Mouse (Mus musculus) cerebellum, adult 11 months (tissue): ENCODE data around the gene Tmem209.

Experiments used
- DNase-seq: peaks from one replicate; pipeline ENCODE4 v3.0.0; 2022

The Tmem209 gene

DNA sequence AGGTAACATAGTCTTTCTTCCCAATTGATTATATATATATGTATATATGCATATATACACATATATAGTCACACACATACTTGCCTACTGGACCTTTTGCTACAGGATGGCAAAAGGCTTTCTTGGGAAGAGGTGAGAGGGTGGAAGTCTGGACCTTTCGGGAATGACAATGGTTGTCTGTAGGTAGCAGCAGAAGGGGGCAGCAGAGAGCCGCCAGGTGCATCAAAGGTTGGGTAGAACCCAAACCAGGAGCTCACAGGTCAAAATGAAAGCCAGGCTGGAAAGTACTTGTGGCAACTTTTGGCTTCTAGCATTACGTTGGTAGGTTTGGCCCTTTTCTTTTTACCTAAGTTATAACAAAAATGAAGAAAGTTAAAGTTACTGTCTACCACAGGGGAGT is 25.8 kb upstream of the Tmem209 start:
- peak; percentile 56 for DNase-seq

DNA sequence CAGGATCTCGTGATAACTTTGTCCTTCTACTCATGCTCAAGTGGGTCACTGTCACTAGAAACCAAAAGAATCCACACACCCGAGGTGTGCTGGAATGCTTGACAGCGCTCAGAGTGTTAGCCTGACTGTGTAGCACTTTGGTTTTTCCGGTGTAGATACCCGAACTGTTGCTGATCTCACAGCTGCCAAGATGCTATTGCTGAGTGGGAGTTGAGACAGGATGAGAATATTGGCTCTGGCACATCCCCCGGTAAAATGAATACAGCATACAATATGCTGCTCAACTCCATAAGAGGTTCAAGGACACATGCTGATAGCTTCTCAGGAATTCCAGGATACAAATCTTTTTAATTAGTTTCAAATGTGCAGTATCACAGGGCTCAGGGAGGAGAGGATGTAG is 19.2 kb upstream of the Tmem209 start:
- DNase-seq: no peak

DNA sequence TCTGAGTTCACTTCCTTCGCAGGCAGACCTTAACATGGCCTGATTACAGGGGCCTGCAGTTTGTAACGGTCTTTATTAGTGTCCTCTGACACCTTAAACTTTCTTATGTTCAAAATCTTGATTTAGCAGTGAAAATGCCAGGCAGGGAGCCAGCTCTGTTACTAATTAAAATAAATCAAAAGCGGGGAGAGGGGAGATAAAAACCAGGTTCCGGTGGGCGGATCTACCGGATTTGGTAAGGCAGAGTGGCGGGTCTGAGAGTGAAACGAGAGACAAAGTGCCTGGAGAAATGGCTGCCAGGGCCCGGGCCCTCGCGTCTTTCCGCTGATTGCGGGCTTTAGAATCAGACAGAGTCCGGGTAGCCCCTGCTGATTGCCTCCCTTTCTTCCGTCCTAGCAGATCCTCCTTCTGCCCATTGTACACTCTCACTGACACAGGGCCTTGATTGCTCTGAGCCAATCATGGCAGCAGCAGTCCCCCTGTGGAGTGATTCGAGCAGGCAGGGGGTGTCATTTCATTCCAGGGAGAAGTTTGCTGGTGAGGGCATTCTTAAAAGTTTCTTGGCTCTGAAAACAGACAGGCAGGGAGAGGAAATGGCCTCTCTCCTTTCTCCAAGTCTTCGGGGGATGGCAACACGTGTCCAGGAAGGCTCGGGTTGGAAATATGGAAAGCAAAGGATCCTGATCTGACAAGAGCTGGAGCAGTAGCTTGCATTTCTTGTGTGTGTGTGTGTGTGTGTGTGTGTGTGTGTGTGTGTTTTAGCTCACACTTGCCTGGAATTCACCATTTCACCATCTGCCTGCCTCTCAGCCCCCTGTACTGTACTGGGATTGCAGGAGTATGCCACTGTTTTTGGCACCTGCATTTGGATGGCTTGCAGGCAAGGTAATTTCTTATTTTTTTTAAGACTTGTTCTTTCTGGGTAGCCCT is 17.3 kb upstream of the Tmem209 start:
- DNase-seq: no peak

DNA sequence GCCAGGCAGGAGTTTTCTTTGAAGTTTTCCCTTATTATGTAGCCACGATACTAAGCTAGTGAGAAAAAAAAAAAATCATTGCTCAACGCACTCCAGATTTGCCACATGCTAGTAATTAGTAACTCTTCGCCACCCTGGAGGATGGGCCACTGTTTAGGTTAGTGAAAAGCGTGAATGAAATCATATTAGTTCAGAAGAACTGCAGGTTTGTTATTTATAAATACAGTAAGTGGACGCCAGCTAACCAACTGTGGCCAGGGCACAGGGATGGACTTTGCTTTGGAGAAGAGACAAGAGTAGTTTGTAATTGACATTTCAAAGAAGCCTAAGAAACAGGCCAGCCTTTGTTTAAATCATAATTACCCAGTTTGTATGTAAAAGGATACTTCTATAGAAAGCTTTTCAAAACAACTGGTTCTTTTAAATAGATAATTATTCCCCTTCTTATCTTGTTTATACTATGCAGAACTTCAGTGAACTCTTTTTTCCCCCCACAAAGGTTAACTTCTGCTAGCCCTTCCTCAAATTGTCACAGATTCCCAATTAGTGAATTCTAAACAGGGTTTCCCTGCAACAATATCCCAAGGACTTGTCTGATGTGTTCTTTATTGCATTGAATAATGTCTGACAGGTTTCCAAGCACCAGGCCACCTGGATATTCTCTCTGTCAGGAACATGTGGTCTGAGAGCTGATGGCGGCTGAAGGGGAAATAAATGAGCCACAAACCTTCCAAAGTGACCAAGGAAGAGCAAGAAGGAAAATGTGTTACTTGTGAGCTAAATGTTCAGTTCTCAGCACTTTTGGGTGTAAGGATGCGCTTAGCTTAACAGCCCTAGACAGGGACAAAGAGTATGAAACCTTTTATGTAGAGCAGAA is 16.1 kb upstream of the Tmem209 start:
- DNase-seq: no peak

DNA sequence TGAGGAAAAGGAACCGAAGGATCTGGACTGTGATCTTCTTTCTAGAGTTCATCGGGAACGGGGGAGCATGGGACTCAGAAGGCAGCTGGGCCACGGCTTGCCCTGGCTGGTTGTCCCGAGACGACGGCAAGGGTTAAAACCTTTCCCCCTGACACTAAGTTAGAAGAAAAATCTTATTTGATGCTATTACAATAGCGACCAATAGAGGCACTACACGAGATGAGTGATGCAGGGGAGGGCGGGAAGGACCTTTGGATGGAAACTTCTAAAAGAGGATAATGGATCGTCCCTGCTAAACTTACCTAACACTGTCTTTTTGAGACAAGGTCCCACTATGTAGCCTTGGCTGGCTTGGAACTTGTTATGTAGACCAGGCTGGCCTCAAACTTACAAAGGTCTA is 10.8 kb upstream of the Tmem209 start:
- no peak for DNase-seq

DNA sequence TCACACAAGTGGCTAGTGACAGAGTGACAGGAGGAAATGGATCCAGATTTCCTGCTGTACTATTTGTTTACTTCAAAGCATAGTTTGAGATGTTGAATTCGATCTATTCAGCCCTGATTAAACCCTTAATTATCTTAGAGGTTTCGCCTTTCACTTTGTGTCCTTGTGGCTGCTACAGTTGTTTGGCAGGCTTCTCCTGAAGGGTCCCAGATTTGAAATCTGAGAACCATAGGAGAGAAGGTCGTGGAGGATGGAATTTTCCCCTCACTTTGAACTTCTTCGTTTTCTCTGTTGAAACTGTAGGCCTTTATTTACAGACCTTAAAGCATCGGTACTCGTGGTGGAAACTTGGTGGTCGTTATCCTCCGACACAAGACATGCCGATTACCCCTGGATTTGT is 4.7 kb upstream of the Tmem209 start:
- DNase-seq: no peak

DNA sequence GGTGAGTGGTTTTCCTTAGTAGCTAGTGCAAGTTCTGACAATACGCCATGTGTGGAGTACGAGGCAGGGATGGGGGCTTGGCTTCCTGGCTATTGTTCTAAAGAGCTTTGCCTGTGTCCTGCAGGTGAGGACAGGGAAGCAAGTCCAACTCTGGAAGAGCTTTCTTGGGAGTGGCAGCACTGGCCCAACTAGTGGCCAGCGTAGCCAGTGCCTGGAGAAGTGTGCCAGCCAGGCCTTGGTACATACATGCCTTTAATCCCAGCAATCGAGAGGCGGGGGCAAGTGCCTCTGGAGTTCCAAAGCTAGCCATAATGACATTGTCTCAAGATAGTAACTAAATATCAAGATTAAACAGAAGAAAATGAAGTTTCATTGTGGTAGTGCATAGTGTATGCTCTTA is 708 bp upstream of the Tmem209 start:
- peak; percentile 21 for DNase-seq

DNA sequence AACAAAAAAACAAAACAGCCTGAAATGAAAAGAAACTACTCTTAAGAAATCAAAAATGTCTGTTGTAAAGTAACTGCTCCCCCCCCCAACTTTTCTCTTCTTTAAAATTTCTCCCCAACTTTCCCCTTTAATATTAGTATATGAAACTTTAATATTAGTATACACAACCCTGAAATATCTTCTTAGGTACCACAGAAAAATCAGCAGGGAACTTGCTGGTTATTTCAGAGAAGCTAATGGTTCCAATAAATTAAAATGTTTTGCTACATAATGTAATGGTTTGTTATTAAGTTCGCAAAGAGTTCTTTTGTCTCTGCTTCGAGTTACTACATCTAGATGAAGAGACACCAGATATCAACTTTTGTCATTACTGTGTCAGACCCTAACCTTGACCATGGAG is 759 bp downstream of the Tmem209 start:
- no peak for DNase-seq

DNA sequence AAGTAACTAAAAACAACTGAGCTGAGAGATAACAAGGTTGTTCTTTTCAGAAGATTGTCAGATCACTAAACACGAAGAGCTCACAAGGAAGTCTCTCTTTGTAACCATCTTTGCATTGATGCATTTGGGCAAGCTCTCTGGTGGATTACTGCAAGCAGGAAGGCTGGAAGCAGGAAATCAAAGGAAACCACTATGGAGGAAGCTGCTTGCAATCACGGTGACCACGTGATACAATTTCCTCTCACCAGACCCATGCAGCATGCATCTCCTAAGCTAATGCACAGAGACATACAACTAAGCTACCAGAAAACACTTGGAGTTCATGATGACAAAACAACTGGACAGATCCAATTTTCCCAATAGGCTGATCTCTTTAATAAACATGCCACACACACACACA is 10.5 kb downstream of the Tmem209 start:
- no peak for DNase-seq

DNA sequence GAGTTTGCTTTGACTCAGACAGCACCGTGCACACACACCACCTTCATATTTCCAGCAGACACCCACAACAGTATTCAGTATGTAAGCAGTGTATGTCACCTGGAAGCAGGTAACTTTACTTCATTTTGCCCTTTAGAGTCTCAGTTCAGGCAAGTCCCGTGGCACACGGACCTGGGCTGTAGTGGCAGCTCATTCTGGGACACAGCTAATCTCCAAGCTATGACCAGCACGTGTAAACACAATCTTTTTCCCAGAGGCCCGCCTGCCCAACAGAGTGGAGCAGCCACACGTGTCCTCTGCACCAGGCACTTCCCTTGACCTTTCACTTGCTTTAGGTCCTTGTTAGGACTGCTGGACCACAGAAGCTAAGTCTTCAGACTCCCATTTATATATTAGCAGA is 23.1 kb downstream of the Tmem209 start:
- no peak for DNase-seq

DNA sequence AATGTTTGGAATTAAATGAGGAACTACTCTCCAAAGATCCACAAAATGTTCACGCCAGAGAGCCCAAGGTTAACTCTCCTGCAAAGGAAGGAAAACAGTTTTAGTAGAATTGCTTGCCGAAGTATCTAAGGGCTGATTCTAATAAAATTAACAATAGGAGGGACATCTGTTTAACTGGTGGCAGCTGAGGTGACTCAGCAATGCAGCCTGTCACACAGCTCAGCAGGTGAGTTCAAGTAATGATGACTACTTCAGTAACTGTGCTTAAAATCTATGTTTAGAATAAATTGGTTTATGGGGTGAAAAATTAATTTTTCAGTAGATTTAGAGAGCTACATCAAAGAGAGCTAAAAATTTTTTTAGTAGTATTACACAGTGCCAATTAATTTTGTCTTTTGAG is 26.7 kb downstream of the Tmem209 start:
- no peak for DNase-seq

DNA sequence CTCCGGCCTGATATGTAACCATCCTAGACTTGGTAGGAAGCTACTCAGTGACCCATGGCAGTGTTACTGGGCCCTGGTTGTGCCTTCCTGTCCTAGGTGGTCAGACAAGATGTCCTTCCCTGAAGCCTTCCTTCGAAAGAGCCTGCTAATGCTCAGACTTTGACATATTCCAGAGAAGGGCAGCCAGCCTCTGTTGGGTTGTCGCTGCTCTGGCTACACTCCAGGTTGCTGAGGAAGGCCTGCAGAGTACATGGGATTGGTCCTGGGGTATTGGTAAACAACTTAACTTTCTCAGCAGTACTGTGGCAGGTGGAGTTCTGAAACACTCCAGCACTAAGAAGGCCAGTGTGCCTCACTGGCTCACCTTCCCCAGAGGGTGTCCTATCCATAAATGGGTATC is 30.2 kb downstream of the Tmem209 start:
- no peak for DNase-seq

DNA sequence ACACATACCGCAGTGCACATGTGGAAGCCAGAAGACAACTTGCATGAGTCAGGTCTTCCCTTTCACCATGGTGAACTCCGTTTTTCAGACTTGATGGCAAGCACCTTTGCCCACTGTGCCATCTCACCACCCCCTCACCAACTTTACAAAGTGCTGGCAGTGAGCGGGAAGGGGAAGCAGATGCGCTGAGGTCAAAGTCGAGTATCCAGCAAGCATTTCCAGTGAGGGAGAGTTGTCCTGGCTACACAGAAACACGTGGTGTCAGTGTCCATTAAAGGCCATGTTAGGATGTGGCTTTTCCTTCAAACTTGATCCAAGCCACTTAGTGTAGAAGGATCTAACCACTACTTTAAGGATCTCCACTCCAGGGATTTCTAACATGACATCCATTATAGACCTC is 31.8 kb downstream of the Tmem209 start:
- DNase-seq: no peak

DNA sequence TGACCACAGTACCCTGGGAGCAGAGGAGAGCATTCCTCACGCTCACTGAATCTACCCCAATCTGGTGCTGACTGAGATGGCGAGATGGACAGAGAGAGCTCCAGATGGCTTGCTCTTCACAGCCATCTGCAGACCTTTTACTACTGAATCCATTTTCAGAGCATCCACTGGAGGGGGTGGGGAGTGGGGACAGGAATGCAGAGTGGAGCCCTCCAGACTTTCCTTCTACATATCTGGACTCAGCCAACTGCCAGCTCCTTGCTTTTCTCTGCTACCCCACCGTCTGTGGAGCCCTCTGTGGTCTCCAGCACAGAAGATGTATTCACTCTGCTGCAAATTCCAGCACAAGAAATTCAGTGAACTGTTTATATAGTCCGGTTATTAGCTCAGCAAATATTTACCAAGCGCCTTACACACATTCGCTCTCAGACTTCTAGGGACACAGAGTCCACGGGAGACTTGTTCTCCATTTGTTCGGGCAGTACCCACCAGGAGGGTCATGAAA is 32.3 kb downstream of the Tmem209 start:
- DNase-seq: peak; percentile 66

DNA sequence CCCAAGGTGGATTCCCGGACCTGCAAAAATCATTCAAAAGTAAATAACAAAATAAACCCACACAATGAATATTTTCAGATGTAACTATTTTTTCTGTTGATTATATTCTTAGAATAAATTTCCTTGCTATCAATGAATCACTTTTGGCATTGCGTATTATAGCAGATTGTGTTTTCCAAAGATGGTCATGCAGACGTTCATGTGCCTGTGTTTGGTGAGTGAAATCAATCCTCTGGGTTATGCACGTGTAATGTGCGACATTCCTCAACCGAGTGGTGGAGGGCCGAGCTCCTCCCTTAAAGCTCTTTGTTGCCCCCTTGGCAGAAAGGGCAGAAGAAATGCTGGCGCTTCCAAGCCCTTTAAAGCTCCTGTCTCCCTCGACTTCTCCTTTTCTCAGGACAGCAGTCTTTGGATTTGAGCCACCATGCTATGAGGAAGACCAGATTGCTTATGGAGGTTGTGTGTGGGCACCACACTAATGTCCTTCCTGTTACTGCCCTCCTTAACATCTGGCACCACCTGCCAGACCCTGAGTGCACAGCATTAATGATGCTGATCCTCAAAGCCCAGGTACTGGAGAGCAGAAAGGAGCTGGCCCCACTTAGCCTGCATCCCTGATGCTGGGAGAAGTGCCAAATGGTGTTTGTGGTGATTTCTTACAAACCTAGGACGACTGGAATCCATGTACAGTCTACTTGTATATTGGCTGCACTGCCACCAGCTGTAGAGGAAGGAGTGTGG is 33.4 kb downstream of the Tmem209 start:
- DNase-seq: no peak

DNA sequence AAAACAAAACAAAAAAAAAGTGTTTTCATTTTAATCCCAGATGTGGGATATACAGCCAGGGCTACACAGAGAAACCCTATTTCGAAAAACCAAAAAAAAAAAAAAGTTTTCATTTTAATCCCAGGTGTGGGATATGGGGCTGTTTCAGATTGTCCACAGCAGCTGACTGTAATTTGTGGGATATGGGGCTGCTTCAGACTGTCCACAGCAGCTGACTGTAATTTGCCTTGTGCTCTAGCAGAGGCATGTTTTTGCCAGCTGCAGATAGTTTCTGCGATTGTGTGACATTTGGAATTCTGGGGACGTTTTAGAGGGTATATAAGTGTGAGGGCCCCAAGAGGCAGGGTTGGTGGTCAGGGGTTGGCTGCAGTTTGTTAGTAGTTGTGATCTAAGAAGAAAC is 37.9 kb downstream of the Tmem209 start:
- DNase-seq: no peak

DNA sequence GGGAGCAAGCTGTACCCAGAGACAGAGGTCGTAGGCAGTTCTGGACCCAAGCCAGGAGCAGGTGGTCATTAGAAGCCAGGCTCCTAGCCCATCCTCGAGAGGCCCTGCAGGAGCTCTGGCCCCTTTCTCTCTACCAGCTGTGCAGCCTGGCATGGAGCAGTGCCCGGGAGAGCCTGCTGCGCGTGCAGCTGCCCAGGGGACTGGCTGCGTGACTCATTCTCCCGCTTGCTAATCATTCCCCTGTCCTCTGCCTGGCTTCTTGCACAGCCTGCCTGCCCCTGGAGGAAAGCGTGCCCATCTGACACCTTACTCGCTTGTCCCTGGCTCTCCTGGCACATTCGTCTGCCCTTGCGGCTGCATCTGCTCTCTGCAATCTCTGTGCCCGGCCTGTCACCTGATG is 40.2 kb downstream of the Tmem209 start:
- DNase-seq: peak; percentile 88

DNA sequence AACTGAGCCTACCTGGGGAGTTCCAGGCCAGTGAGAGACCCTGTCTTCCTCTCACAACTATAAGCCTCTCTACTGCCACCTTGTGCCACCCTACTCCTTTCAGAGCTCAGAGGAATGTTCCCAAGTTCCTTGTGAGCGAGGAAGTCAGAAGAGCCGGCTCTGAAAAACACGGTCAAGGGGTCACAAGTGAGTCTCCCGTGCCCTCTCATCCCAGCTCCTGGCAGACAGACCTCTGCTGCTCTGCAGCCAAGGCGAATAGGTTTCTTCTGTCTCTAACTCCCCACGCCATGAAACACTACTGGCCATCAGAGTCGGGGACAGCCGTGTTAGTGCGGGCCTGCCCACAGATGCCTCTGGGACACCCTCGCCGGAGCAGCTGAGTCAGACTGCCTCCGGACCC is 40.9 kb downstream of the Tmem209 start:
- DNase-seq: peak; percentile 57

DNA sequence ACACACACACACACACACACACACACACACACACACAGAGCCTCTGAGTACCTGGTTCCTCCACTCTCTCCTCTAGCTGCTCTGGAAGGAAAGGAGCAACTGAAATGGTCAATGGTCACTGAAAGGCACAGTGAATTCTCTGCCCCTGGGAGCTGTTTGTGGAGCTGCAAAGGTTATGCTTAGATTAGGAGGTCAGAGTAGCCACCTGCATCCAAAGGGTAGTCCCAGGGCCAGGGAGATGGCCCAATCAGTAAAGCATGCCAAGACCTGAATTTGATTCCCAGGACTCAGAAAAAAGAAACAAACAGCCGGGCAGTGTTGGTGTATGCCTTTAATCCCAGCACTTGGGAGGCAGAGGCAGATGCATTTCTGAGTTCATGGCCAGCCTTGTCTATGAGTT is 41.5 kb downstream of the Tmem209 start:
- DNase-seq: no peak

DNA sequence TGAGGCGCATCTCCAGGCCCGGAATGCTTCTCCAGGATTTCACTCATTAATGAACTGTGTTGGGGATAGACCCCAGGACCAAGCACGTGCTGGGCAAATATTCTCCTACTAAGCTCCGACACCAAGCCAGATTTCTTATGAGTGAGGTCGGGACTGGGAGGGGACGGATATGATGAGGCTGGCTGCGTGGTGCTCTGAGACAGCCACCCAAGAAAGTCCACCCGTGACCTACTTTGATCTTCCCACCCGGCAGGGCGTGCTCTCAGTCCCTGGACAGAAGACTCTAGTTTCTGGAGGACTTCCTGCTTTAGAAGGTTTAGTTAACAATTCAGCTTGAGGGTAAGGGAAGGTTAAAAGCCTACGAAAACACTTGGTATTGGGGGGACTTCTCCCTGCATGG is 44.0 kb downstream of the Tmem209 start:
- no peak for DNase-seq

DNA sequence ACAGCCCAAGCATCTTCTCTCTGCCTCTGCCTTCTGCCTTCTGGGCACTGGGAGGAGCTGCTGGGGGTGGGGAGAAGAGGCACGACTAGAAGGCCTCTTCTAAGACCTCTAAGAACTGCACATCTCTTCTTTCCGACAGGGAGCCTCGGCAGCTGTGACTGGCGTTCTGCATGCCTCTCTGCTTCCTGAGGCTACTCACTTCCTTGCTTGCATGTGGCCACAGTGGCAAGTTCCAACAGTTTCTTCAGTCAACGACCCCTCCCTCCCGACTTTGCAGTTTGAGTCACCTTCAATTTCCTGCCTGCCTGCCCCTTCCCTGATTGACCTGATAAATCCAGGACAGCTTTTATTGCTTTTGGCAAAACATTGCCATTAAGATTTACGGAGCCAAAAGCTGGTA is 46.8 kb downstream of the Tmem209 start:
- DNase-seq: no peak

DNA sequence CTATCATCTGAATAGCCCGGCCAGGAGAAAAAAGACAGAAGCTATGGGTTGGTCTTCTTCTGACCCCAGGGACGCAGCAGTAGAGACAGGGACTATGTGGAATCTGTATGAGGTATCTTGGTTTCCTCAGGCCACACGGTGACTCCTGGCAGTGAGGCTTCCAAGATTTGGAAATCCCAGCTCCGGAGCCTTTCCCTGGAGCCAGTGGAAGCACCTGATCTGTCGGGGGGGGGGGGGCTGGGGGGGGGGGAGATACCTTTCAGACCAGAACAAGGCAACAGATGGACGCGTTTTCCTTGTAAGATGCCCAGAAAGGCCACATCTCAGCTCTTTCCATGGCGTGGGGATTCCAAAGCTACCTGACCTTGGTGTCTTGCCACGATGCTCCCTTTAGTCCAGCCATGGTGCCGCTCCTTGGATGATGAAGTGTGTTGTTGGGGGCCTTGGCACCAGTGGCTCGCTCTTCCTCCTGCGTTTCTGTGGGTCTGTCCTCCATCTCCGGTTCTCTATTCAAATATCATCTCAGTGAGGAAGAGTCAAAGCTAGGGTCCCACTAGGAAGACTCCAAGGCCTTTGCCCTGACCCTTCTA is 47.7 kb downstream of the Tmem209 start:
- no peak for DNase-seq
